Mouse (Mus musculus) liver, postnatal 0 days (tissue): ENCODE results near the gene Hist1h1t. TPM values are rescaled to one million over a fixed set of nuclear protein-coding genes. Genes with fewer than 3 reads are reported as not detected.
A peak's percentile ranks its signal among the peaks of the same experiment; 100 is the strongest.

Source experiments
- ATAC-seq: fragments of 200-750 bp; cut with Nextera tagmentation; 2 replicates; pipeline ENCODE4 v1.8.0; 2017; ENCODE audit warnings: mild to moderate bottlenecking, moderate library complexity
- DNase-seq: peaks from one replicate; pipeline ENCODE4 v3.0.0-alpha.2; 2016
- H3K27ac ChIP-seq: fragments of 300-500 bp; sonication (generic); 2 replicates; pipeline ENCODE4 v1.5.1; 2014; ENCODE audit warnings: antibody characterized with exemption, moderate library complexity, mild to moderate bottlenecking, low read depth
- H3K27me3 ChIP-seq: fragments of 300-500 bp; sonication (generic); 2 replicates; pipeline ENCODE4 v1.6.1; 2014; ENCODE audit warnings: low read length, control low read depth, mixed read lengths; ENCODE audit not compliant: insufficient read depth
- H3K36me3 ChIP-seq: fragments of 300-500 bp; sonication (generic); replicated peaks from 2 replicates; pipeline ENCODE4 v1.6.1; 2014; ENCODE audit warnings: mild to moderate bottlenecking, control low read depth, low read length, moderate library complexity, mixed read lengths; ENCODE audit not compliant: insufficient read depth
- H3K4me1 ChIP-seq: fragments of 300-500 bp; sonication (generic); 2 replicates; pipeline ENCODE4 v1.6.1; 2014; ENCODE audit warnings: antibody characterized with exemption, mild to moderate bottlenecking, control low read depth; ENCODE audit not compliant: insufficient read depth
- H3K4me2 ChIP-seq: fragments of 300-500 bp; sonication (generic); 2 replicates; pipeline ENCODE4 v1.6.1; 2014; ENCODE audit warnings: low read depth, mild to moderate bottlenecking, low read length, moderate library complexity, mixed read lengths
- H3K4me3 ChIP-seq: fragments of 300-500 bp; sonication (generic); 2 replicates; pipeline ENCODE4 v1.5.1; 2014; ENCODE audit warnings: low read depth, low read length
- H3K9ac ChIP-seq: fragments of 300-500 bp; sonication (generic); replicated peaks from 2 replicates; pipeline ENCODE4 v1.6.1; 2014; ENCODE audit warnings: mild to moderate bottlenecking, moderate library complexity
- H3K9me3 ChIP-seq: fragments of 300-500 bp; sonication (generic); 2 replicates; pipeline ENCODE4 v1.6.1; 2016; ENCODE audit warnings: mild to moderate bottlenecking, control low read depth, low read length, mixed read lengths
- CTCF ChIP-seq: sonication (generic); IDR thresholded peaks from 2 replicates; pipeline ENCODE4 v1.5.1; 2016; ENCODE audit warnings: antibody characterized with exemption, low read depth
- EP300 ChIP-seq: IDR thresholded peaks from 2 replicates; pipeline ENCODE4 v1.6.1; 2016; ENCODE audit warnings: antibody characterized with exemption, low read depth, mild to moderate bottlenecking
- WGBS: fragments of 180-500 bp; shearing (Covaris S2); extraction: QIAGEN DNeasy Blood & Tissue Kit; methylation state at CpG from one replicate; pipeline ENCODE4 v1.1.7; 2014; ENCODE audit not compliant: insufficient replicate concordance; 5-methylcytosine and 5-hydroxymethylcytosine counted together
- polyA plus RNA-seq: library from polyadenylated mRNA; unstranded; fragments of >200 nt; fragmentation: Nextera tagmentation; extraction: Ambion mirVana; gene quantifications from 2 replicates; pipeline ENCODE4 v1.2.1, GENCODE M21; 2015

Hist1h1t gene
- polyA plus RNA-seq, 1 experiment from 2014 or later = not detected

- Histone ChIP-seq H3K9ac (0 out of 2 replicates have a peak overlapping the region, but pooled peaks have one; percentile 17), H3K36me3 (peaks cover 14% of the 10 kb centered on the region; the same call in 1 of the 2 replicates), H3K4me1 (peaks cover 21% of the 10 kb centered on the region), H3K4me2 (peak overlapping the region; percentile 24; the same call in 1 of the 2 replicates), H3K27me3 (no peaks in the 10 kb centered on the region), H3K4me3 (no peak overlapping the region), H3K27ac (no peak overlapping the region), H3K9me3 (no peaks in the 10 kb centered on the region)
- TF ChIP-seq EP300 (no peak), CTCF (no peak)
- no peak for DNase-seq
- 90% methylated on average over 2 of the region's 2 CpGs for WGBS
- ATAC-seq = no peak
Measured at GRCm38 (mm10) chr13:23688956-23689355, 6.7 kb upstream of the Hist1h1t start.

- H3K36me3 ChIP-seq = peaks cover 14% of the 10 kb centered on the region; the same call in 1 of the 2 replicates
- H3K4me1 ChIP-seq = peaks cover 21% of the 10 kb centered on the region
- DNase-seq (no peak), ATAC-seq (no peak)
- WGBS = 42% methylated on average over 2 of the region's 2 CpGs
- H3K27me3 ChIP-seq = no peaks in the 10 kb centered on the region
- no peak overlapping the region for H3K9ac ChIP-seq
- H3K27ac ChIP-seq = no peak overlapping the region
- H3K9me3 ChIP-seq = no peaks in the 10 kb centered on the region
- H3K4me3 ChIP-seq = no peak overlapping the region
- H3K4me2 ChIP-seq = no peak overlapping the region
- no peak for TF ChIP-seq EP300
- no peak for TF ChIP-seq CTCF
Measured at GRCm38 (mm10) chr13:23689459-23689858, 6.2 kb upstream of the Hist1h1t start.

GRCm38 (mm10) chr13:23693856-23694440 lies 1.7 kb upstream of the Hist1h1t start:
- peak; percentile 3 for DNase-seq
- no peaks in the 10 kb centered on the region for H3K9me3 ChIP-seq
- no peaks in the 10 kb centered on the region for H3K27me3 ChIP-seq
- H3K4me2 ChIP-seq = no peak overlapping the region
- no peak overlapping the region for H3K27ac ChIP-seq
- H3K4me1 ChIP-seq = peaks cover 19% of the 10 kb centered on the region
- TF ChIP-seq EP300 = no peak
- TF ChIP-seq CTCF = no peak
- 79% methylated on average over 6 of the region's 6 CpGs for WGBS
- peaks cover 11% of the 10 kb centered on the region; the same call in 1 of the 2 replicates for H3K36me3 ChIP-seq
- no peak overlapping the region for H3K4me3 ChIP-seq
- no peak overlapping the region for H3K9ac ChIP-seq
- no peak for ATAC-seq

DNA sequence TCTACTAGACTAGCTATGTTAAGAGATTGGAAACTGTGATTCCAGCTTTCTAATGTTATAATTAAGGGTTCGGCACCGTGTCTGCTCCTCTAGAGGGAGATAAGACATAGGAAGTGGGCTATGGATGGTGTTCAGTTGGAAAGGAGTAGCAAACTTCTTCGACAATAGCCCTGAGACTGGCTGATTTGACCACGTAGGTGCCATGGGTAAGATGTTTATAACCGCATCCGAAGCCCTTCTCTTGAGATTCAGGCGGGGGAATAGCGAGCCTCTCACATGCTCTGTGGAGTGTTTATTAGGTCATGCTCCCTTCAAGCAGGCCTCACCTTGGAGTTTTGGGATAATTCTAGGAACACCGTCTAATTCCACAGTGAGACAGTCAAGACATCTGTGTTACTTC lies 658 bp upstream of the Hist1h1t start:
- WGBS = 87% methylated on average over 9 of the region's 9 CpGs
- Histone ChIP-seq H3K9me3 (no peaks in the 10 kb centered on the region), H3K36me3 (peaks cover 11% of the 10 kb centered on the region; the same call in 1 of the 2 replicates), H3K4me3 (no peak overlapping the region), H3K27ac (0 out of 2 replicates have a peak overlapping the region, but pooled peaks have one; percentile 7), H3K9ac (no peak overlapping the region), H3K27me3 (no peaks in the 10 kb centered on the region), H3K4me1 (peaks cover 12% of the 10 kb centered on the region), H3K4me2 (no peak overlapping the region)
- TF ChIP-seq EP300 (no peak), CTCF (no peak)
- ATAC-seq (no peak), DNase-seq (no peak)

- Histone ChIP-seq H3K4me2 (peak overlapping the region; percentile 61), H3K27ac (peak overlapping the region; percentile 98), H3K4me1 (peaks cover 12% of the 10 kb centered on the region), H3K4me3 (0 out of 2 replicates have a peak overlapping the region, but pooled peaks have one; percentile 4), H3K9me3 (no peaks in the 10 kb centered on the region), H3K36me3 (peaks cover 8% of the 10 kb centered on the region; the same call in 1 of the 2 replicates), H3K9ac (peak overlapping the region; percentile 44), H3K27me3 (no peaks in the 10 kb centered on the region)
- no peak for TF ChIP-seq CTCF
- TF ChIP-seq EP300 = no peak
- DNase-seq (peak; percentile 52), ATAC-seq (no peak)
- WGBS = 42% methylated on average over 15 of the region's 15 CpGs
Measured at GRCm38 (mm10) chr13:23696061-23696474, 454 bp downstream of the Hist1h1t start.

GRCm38 (mm10) chr13:23697491-23698299 lies 2.1 kb downstream of the Hist1h1t start:
- under 1% methylated on average over 21 of the region's 32 CpGs for WGBS
- peak overlapping the region; percentile 54 for H3K4me3 ChIP-seq
- TF ChIP-seq EP300 (peak; percentile 20; the same call in 1 of the 2 replicates), CTCF (peak; percentile 91)
- H3K36me3 ChIP-seq = peaks cover 3% of the 10 kb centered on the region; the same call in 1 of the 2 replicates
- H3K27ac ChIP-seq = peak overlapping the region; percentile 98
- no peaks in the 10 kb centered on the region for H3K9me3 ChIP-seq
- DNase-seq (peak; percentile 80), ATAC-seq (peak; percentile 33)
- H3K4me2 ChIP-seq = peak overlapping the region; percentile 73
- H3K9ac ChIP-seq = peak overlapping the region; percentile 85
- H3K4me1 ChIP-seq = peaks cover 12% of the 10 kb centered on the region
- H3K27me3 ChIP-seq = no peaks in the 10 kb centered on the region
